Mouse (Mus musculus) urinary bladder, postnatal 14 days (tissue): ENCODE data around the gene Klf7.

ENCODE experiments used
- DNase-seq: peaks from one replicate; pipeline ENCODE4 v3.0.0; 2021; ENCODE audit warnings: low spot score

Gene Klf7

DNA sequence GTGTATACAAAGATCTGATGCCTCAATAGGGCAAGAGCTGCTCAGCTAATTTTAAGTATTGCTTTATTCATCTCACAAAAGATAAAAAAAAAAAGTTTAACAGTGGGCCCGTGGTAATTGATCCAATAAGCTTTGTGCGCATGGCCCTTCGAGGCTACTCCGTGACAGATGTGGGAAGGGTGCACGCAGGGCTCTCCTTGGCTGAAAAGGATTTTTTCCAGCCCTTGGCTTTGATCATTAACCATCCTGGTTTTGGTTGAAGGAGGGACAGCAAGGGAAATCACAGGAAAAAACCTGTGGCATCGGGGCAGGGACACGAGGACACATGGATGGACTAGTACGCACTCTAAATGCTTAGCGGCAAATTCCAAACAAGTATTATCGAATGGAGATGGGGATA is 60.6 kb downstream of the Klf7 start:
- no peak for DNase-seq

DNA sequence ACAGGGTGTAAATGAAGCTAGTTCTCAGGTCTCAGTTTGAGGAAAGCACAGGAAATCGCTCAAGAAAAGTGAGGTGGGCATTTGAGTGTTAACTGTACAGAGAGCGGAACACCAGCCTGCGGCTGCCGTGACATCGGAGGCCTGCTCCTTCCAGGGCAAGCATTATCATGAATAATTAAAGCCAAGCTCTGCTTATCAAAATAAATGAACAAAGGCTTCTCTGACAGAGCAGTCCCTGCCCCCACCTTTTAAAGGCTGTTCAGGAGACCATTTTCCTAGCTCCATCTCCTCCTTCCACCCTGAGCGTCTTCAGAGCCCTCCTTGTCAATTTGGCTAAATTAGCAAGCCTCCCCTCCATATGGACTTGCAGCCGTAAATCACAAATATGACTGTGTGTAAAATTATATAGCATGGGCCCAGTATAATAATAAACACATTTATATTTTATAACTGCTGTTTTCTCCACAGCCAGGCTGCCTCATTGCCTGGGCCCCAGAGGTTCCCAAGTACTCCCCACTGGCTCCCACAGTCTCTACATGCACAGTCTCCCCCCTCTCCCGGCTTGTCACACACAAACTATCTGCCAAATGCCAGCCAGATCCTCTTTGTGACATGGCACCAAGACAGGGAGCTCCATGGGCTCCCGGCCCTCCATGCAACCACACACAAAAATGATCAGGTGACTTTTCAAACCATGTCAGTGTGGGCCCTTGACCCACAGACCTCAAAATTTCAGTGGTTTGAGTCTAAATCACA is 61.2 kb downstream of the Klf7 start:
- DNase-seq, result no peak

DNA sequence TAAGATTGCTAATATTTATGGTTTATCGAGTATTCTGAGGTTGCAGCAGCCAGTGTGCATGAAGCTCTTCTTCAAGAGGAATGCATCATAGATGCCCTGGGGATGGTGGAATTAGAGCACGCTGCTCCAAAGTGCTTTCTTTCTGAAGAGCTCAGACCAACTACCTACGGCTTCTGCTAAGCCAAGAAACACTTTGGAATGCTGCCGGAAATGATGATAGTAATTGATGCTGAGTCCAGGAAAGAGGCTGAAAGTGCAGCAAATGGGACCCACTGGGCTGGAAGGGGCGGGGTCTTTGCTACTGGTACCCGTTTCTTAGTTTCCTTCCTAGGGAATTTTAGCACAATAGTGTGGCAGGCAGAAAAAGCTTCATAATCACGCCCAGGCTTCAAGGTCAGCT is 62.0 kb downstream of the Klf7 start:
- no peak for DNase-seq

- DNase-seq, result no peak
Observed at GRCm38 (mm10) chr1:64056541-64056940, 65.5 kb downstream of the Klf7 start.

GRCm38 (mm10) chr1:64055978-64056377 is 66.1 kb downstream of the Klf7 start:
- no peak for DNase-seq

GRCm38 (mm10) chr1:64055210-64055609 is 66.9 kb downstream of the Klf7 start:
- no peak for DNase-seq

- no peak for DNase-seq
Observed at GRCm38 (mm10) chr1:64052069-64052750, 69.9 kb downstream of the Klf7 start.

DNA sequence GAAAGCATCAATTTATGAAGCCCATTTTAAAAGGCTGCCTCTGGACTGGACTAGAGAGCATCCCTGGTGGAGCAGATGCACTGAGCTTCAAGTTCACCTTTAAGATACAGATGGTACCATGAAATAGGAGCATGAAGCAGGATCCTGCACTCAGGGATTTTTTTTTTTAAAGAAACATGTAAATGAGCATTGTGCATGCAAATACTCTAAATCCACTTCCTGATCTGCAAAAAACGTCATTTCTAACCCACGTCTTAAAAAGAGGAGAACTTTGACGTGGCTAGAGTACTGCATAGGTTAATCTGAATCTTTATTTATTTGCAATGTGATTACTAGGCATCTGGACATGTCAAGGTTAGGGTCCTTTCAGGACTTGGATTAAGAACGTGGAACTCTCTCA is 73.5 kb downstream of the Klf7 start:
- no peak for DNase-seq

DNA sequence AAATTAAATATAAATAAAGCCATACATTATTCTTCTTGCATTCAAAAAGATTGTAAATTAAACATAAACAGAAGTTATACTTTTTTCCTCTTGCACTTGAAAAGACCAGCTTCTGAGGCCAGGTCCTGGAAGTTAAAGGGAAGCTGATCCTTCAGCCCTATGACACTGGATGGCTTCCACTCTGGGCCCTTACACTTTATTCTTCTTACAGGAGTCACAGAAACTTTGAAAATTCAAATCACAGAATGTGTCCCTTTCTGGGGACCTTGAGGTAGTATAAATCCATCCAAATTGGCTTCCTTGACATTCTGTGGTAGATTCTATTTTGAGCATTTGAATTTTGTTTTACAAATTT is 75.3 kb downstream of the Klf7 start:
- DNase-seq, result no peak

DNA sequence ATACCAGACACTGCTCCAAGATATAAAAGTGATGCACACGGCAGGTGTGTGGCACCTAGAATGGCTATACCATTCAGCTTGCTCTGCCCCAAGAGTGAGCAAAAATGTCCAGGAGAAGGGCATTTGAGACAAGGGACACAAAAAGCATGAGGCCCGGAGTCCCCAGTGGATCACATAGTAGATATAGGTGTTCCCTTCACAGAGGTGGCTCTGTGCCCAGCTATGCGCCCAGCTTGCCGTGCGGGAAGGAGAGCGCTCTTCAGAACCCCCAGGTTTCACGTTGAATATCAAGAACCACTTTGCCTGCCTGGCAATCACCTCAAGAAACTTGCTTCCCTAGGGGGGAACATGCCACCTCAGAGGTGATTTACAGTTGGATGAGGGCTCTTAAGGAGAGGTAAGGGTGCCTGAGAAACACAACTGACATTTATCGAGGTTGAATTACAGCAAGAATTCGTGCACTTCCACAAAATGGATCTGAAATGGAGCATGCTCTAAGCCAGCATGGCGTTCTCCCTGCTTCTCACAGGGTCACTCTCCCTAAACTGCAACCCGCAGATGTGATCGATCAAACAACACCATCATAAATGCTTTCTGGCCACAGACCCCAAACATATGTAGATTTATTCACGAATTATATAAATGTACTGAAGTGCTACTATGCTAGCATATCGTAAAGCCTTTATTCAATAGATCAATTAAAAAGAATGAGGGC is 75.8 kb downstream of the Klf7 start:
- no peak for DNase-seq

DNA sequence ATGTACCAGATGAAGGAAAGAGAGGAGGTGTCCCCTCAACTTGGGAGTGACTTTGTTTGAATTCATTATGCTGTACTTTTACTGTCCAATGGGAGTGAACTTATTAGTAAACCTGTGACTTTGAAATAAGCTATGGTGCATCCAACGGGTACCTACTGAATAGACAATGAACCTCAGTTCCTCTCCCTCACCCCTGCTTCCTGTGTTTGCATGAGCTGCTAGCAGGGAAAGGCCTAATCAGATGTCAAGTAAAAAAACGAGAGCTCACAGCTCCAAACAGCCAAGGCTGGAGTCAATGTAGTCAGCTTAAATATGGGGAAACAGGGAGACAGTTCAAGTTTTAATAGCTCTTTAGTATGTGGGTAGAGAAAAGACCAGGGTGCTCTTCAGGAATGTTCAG is 77.5 kb downstream of the Klf7 start:
- DNase-seq, result no peak

- DNase-seq, result no peak
Observed at GRCm38 (mm10) chr1:64040831-64041383, 81.2 kb downstream of the Klf7 start.

DNA sequence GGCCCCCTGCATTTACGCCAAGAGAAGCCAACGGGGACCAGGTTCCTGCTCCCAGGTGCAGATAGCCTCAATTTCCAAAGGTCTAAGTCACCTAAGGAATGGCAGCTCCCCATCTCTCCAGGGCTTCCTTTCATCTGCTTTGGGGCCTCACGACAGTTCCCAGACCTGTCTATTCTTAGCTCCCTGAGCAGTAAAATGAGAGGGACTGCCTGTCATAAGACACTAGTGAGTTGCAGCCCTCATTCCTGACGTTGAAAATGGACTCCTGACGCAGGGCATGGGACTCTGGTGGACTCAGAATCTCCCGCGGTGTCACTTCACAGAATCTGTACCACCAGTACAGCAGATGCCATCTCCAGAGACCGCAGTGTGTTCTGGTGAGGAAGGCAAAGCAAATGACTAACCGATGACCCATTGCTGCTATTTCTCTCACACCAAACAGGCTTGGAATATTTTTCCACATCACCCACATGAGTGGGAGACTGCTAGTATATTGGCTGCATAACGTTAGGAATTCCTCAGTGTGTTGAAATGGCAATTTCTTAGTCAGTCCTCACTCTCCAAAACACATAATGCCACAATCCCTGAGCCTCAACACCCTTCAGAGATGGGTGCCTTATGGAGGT is 81.9 kb downstream of the Klf7 start:
- no peak for DNase-seq

GRCm38 (mm10) chr1:64038343-64038742 is 83.7 kb downstream of the Klf7 start:
- DNase-seq, result no peak

- no peak for DNase-seq
Observed at GRCm38 (mm10) chr1:64037800-64038199, 84.3 kb downstream of the Klf7 start.

- DNase-seq, result no peak
Observed at GRCm38 (mm10) chr1:64036881-64037452, 85.1 kb downstream of the Klf7 start.

DNA sequence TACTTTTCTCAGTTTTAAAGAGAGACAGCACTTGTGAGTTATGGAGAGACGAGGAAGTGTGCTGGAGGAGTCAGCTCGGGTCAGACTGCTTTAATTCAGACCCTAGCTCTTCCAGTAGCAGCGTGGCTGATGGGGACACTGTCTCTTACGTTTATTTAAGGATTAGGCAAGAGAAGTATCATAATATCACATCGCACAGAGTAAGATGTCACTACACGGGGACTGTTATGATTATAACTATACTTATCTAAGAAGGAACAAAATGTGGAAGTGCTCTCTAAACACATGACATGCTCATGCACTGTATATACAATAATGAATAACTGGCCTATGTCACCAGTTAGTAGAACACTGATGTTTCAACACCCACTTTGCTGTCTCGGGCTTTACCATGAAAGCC is 86.3 kb downstream of the Klf7 start:
- DNase-seq, result no peak

GRCm38 (mm10) chr1:64035087-64035791 is 86.8 kb downstream of the Klf7 start:
- DNase-seq, result no peak

- DNase-seq, result no peak
Observed at GRCm38 (mm10) chr1:64032502-64033231, 89.4 kb downstream of the Klf7 start.

- DNase-seq, result no peak
Observed at GRCm38 (mm10) chr1:64021986-64022385, 100.1 kb downstream of the Klf7 start.
